Mouse (Mus musculus) layer of hippocampus, postnatal 14 days (tissue): ENCODE data around the gene Pard6b. TPM values are rescaled to one million over a fixed set of nuclear protein-coding genes. Genes with fewer than 3 reads are reported as not detected.

Experiments
- DNase-seq, 2 experiments: peaks; one replicate each; pipeline ENCODE4 v3.0.0; 2021 to 2022; ENCODE audit warnings: low spot score in 2 of 2, mixed read lengths in 1 of 2
- total RNA-seq, 2 experiments: library from RNA; stranded (reverse); gene quantifications; 2 replicates each; pipeline ENCODE4 v1.2.3; 2021

Gene Pard6b
- total RNA-seq, 2 experiments from 2014 or later, result 3.4 to 5.3 TPM

DNA sequence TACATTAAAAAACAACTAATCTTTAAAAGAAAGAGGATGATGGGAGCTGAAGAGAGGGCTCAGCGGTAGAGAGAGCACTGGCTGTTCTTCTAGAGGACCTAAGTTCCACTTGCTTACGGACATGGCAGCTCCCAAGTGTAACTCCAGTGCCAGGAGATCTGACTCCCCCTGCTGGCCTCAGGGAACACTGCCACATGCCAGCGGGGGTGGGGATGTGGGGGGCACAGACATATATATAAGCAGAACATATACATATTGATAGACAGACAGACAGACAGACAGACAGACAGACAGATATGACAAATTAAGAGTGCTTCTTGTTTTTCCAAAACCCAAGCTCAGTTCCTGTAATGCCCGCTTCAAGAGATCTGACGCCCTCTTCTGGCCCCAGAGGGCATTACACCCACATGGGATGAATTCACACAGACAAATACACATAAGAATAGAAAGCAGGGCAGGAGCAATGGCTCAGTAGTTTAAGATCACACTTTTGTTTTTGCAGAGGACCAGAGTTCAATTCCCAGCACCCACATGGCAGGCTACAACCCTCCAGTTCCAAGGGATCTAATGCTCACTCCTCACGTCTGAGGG, 21.5 kb upstream of the Pard6b start:
- DNase-seq, result no peak

GRCm38 (mm10) chr2:168063712-168064111, 17.1 kb upstream of the Pard6b start:
- no peak for DNase-seq

- DNase-seq, result no peak
Measured at GRCm38 (mm10) chr2:168065511-168065910, 15.3 kb upstream of the Pard6b start.

DNA sequence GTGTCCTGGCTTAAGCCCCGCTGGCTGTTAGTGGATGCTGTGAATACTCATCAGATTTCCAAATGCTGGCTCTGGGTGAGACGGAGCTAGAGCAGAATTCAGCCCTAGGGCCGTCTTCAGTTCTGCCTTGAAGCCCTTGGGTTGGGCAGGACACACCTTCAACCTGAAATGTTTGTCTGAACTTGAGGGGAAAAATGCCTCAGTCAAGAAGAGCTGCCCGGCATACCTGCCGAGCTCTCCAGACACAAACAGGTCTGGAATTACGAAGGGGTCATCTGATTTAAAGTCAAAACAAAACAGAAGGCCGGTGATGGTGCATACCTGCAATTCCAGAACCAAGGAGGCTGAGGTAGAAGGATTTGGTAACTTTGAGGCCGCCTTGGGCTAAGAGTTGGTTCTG, 14.0 kb upstream of the Pard6b start:
- DNase-seq, result no peak

DNA sequence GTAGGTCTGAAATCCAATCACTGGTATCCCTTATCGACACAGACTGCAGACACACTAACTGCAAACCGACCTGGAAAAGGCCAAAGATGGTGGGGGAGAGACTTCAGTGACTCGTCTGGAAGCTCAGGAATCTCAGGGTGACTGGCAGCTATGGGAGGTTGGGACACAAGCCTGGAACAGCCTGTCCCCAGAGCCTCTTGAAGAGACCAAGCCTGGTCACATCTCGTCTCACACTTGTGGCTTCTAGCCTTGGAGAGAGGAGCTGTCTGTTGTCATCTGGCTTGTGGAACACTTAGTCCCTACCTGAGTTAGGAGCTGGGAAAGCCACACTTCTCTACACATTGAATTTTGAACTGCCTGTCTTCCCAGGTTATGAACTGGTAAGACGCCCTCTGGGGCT, 10.4 kb upstream of the Pard6b start:
- no peak for DNase-seq

DNA sequence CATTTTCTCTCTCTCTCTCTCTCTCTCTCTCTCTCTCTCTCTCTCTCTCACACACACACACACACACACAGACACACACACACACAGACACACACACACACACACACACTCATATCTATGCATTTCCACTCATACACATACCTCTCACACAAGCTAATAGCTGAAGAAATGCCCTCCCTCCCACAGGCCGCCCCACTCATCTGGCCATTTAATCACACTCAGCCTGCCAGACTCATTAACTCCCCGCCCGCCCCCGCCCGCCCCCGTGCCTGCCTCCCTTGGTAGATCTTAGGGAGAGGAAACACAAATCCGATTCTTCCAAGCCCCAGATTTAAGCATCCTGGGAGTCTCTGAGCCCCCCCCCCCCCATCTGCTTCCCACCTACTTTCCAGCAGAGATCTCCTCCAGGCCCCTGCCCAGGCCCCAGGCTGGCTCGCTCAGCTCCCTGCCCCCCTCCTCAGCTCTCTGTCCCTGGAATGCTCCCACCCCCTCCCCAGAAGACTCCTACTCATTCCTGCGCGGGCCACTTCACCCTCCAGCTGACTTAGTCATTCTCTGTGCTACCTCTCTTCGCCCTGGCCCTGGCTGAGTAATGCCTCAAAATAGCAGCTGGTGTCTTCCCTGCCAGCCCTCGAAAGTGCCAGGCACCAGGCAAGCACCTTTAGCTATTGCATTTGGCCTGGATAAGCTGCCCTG, 8.2 kb upstream of the Pard6b start:
- DNase-seq, result no peak

GRCm38 (mm10) chr2:168073722-168074121, 7.1 kb upstream of the Pard6b start:
- DNase-seq, result no peak

DNA sequence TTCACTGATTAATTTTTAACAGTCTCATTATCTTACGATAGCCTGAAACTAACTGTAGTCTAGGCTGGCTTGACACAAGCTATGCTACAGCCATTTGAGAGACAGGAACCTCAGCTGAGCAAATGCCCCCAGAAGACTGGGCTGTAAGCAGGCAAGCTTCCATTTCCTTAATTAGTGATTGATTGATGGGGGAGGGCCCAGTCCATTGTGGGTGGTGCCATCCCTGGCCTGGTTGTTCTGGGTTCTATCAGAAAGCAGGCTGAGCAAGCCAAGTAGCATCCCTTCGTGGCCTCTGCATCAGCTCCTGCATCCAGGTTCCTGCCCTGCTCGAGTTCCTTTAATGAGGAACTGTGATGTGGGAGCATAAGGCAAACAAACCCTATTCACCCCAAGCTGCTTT, 6.3 kb upstream of the Pard6b start:
- DNase-seq, result no peak

- no peak for DNase-seq
Measured at GRCm38 (mm10) chr2:168076840-168077576, 3.8 kb upstream of the Pard6b start.

- DNase-seq, result no peak
Measured at GRCm38 (mm10) chr2:168078107-168078830, 2.5 kb upstream of the Pard6b start.

DNA sequence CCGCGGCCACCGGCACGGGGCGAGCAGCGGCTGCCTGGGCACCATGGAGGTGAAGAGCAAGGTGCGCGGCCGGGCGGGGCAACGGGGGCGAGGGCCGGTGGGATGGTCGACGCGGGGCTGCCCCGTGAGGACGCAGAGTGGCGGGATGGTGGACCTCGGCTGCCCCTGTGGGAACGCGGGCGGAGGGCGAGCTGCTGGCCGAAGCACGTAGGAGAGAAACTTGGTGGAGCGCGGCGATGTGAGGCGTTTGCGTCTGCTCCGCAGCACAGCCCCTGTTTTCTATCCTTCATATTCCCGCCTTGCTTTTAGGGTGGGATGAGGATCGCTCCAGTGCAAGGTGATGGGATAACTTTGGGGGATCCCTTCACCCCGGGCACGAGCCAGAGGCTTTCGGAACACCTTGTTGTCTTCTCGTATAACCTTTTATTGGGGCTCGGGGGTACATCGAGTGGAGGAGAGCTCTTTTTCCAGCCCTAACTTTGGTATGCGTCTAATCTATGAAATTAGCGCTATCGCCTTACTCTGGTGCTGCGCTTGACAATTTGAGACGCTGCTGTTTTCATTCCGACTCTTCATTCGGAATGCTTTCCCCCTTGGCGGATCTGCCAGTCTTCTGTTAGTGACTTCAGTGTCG, 612 bp downstream of the Pard6b start:
- DNase-seq, result peak in 1 of 2 experiments; percentile 29

DNA sequence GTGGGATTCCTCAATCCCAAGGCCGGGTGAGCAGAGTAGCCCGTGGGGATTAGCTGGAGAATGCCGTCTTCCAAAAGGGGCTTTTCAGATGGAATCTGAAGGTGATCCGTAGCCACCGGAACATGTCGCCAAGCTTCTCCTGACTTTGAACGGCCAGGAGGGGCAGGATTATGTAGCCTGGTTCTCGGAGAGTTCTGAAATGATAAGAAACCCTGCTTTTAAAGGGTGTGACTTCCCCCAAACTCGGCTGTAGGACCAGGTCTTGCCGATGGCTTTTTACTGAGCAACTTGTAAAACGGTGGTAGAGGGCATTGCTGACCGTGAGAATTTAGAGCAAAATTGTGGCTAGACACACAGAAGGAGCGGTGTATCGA, 1.1 kb downstream of the Pard6b start:
- DNase-seq, result no peak

- no peak for DNase-seq
Measured at GRCm38 (mm10) chr2:168083593-168083992, 2.8 kb downstream of the Pard6b start.

- DNase-seq, result no peak
Measured at GRCm38 (mm10) chr2:168084228-168084627, 3.4 kb downstream of the Pard6b start.

GRCm38 (mm10) chr2:168085621-168086265, 4.9 kb downstream of the Pard6b start:
- no peak for DNase-seq

DNA sequence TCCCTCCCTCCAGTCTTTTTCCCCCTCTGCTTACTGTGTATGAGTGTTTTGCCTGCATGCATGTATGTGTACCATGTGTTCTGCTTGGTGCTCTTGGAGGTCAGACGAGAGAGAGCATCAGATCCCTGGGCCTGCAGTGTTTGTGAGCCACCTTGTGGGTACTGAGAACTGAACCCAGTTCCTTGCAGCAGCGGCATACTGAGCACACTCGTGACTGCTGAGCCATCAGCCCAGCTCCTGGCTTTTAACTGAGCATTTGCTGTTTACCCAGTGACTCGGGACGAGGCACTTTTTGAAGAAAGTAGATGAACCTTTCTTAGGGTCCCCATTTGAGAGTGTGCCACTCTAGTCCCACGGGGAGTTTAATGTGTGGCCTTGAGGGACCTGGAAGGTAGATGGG, 5.5 kb downstream of the Pard6b start:
- no peak for DNase-seq

DNA sequence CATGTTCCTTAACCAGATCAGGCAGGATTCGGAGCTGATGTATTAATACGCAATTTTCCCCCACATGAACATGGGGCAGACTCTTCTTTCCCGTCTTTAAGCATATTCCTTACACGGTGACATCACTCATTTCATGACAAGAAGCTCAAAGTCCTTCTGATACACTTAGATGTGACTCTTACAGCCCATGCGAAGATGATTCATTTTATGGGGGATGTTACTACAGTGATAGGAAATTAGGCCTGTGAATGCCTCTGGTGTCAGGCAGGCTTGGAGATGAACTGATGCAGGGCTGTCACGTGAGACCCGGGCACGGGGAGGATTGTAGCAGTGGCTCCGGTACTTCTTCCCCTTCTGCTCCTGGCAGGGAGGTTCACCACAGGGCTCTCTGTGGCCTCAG, 6.0 kb downstream of the Pard6b start:
- DNase-seq, result no peak

DNA sequence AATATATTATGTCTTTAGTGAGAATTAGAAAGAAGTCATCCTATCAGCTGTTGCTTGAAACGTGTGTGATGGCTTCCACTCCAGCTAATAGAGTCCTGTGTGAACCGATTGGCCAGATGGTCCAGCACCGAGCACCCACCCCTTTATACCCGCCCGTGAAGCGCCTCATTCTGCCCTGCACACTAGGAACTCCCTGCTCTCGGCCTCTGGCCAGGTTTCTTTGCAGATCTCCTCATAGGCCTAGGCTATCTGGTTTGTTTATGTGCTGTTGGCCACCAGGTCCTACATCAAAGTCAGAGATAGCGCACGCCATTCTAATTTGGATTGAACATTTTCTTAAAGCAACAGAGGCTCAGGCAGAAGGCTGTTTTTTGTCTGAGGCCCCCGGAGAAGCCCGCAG, 10.8 kb downstream of the Pard6b start:
- DNase-seq, result no peak

GRCm38 (mm10) chr2:168093077-168093476, 12.3 kb downstream of the Pard6b start:
- DNase-seq, result no peak

GRCm38 (mm10) chr2:168095077-168095476, 14.3 kb downstream of the Pard6b start:
- DNase-seq, result peak in 1 of 2 experiments; percentile 65

DNA sequence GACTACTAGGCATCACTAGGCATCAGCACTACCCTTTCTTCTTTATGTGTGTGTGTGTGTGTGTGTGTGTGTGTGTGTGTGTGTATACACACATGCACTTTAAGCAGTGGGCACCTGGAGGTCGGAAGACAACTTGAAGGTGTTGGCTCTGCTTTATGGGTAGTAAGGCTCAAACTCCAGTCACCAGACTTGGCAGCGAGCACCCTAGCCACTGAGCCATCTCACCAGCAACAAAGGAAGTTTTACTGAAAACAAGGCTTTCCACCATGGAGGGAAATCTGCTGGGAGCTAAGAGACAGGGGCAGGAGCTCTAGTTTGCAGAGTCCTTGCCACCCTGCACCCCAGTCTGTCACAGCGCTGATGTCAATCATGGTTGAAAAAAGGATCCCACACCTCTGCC, 15.7 kb downstream of the Pard6b start:
- no peak for DNase-seq
